Mouse (Mus musculus): ENCODE results near the gene Rimbp3. TPM values are rescaled to one million over a fixed set of nuclear protein-coding genes. Genes with fewer than 3 reads are reported as not detected.

Gene Rimbp3
- polyA plus RNA-seq, 1 experiment from 2014 or later, result 1.0 TPM

DNA sequence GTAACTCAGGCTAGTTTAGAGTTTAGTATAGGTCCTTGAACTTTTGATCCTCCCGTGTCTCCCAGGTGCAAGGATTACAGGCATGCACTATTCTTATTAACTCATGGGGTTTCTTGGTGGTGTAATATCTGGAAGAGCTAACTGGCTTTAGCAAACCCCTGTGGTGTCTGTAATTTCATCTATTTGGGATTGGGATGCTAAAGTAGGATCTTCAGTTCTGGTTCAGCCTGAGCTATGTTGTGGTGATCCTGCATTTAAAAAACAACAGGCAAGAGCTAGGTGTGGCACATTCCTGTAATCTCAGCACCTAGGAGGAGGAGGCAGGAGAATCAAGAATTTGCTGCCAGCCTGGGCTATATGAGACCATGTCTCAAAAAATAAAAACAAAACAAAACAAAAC lies 36.6 kb downstream of the Rimbp3 start:
- no peak overlapping the region for H3K4me2 ChIP-seq (replicated peaks; ENCODE audit: low read depth, low read length)
- no peak overlapping the region for H3K27ac ChIP-seq (ENCODE audit: low read depth, low read length)
- H3K36me3 ChIP-seq (ENCODE audit: control insufficient read depth, insufficient read depth, low read length), result no peaks in the 10 kb centered on the region
- 81% methylated on average over 1 of the region's 1 CpGs for WGBS
- no peaks in the 10 kb centered on the region for H3K9me3 ChIP-seq (ENCODE audit: control insufficient read depth, low read length)
- no peak overlapping the region for H3K9ac ChIP-seq (ENCODE audit: low read depth, low read length)
- no peaks in the 10 kb centered on the region for H3K27me3 ChIP-seq (ENCODE audit: control insufficient read depth, insufficient read depth, low read length)
- DNase-seq (ENCODE audit: low spot score), result no peak
- no peak overlapping the region for H3K4me3 ChIP-seq (ENCODE audit: low read depth, low read length)
- H3K4me1 ChIP-seq (replicated peaks; ENCODE audit: control insufficient read depth, insufficient read depth, low read length), result no peaks in the 10 kb centered on the region
- ATAC-seq (ENCODE audit: low FRiP score), result no peak

DNA sequence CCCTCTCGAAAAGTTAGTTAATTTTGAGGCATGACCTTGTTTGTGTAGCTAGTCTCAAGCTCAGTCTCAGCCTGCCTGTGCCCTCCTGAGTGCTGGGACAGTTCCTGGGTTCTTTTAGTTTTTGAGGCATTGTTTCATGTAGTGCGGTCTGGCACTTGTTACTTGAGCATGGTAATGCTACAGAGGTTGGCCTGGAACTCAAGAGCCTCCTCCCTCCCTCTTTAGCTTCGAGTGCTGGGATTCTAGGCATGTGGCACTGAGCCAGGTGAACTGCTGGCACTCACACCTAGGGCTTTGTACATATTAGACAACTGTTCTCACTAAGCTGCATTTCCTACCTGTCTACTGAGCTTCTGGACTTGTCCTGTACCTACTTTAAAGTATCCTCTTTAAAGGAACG lies 39.3 kb downstream of the Rimbp3 start:
- Histone ChIP-seq H3K4me2 (replicated peaks; ENCODE audit: low read depth, low read length) (no peak overlapping the region), H3K4me3 (ENCODE audit: low read depth, low read length) (no peak overlapping the region), H3K4me1 (replicated peaks; ENCODE audit: control insufficient read depth, insufficient read depth, low read length) (0 out of 2 replicates have a peak, but pooled peaks cover 3% of the 10 kb centered on the region), H3K27me3 (ENCODE audit: control insufficient read depth, insufficient read depth, low read length) (no peaks in the 10 kb centered on the region), H3K36me3 (ENCODE audit: control insufficient read depth, insufficient read depth, low read length) (no peaks in the 10 kb centered on the region), H3K9me3 (ENCODE audit: control insufficient read depth, low read length) (no peaks in the 10 kb centered on the region), H3K27ac (ENCODE audit: low read depth, low read length) (no peak overlapping the region), H3K9ac (ENCODE audit: low read depth, low read length) (no peak overlapping the region)
- no peak for ATAC-seq (ENCODE audit: low FRiP score)
- WGBS, result 89% methylated on average over 4 of the region's 4 CpGs
- no peak for DNase-seq (ENCODE audit: low spot score)

DNA sequence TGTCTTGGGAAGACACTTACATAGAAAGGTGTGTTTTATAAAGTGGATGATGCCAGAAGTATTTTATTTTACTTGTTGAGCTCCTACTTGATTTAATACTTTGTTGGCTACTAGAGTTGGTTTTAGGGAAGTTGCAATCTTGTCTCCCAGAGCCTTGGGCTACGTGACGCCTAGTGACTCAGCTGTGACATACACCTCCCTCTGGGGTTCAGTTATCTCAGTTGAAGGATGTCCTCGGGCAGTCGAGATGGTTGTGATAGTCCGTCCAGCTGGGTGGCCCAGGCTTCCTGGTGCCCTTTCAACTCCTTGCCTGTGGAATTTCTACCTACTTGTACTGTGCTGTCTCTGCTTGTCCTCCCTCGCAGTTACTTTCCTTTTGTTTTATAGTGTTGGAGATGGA lies 40.7 kb downstream of the Rimbp3 start:
- H3K4me2 ChIP-seq (replicated peaks; ENCODE audit: low read depth, low read length), result no peak overlapping the region
- peaks cover 10% of the 10 kb centered on the region for H3K4me1 ChIP-seq (replicated peaks; ENCODE audit: control insufficient read depth, insufficient read depth, low read length)
- H3K27ac ChIP-seq (ENCODE audit: low read depth, low read length), result no peak overlapping the region
- H3K9me3 ChIP-seq (ENCODE audit: control insufficient read depth, low read length), result no peaks in the 10 kb centered on the region
- no peaks in the 10 kb centered on the region for H3K36me3 ChIP-seq (ENCODE audit: control insufficient read depth, insufficient read depth, low read length)
- H3K4me3 ChIP-seq (ENCODE audit: low read depth, low read length), result no peak overlapping the region
- no peaks in the 10 kb centered on the region for H3K27me3 ChIP-seq (ENCODE audit: control insufficient read depth, insufficient read depth, low read length)
- ATAC-seq (ENCODE audit: low FRiP score) (no peak), DNase-seq (ENCODE audit: low spot score) (no peak)
- no peak overlapping the region for H3K9ac ChIP-seq (ENCODE audit: low read depth, low read length)
- 67% methylated on average over 6 of the region's 6 CpGs for WGBS

DNA sequence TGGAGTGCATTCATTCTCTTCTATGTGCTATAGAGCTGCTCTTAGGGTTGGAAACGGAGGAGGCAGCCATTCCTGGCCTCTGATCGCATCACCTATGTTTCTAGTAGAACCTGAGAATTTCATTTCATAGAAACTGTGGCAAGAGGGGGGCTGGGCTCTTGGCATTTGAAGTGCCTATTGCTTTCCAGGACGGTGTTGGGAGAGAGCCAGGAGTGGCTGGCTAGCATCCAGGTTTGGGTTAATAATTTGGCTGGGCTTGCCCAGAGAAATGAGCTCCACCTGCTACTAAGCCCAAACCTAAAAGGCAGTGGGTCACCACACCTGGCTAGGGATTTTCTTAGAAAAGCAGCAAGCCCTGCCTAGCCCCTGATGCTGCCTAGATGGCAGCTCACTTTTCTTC lies 43.1 kb downstream of the Rimbp3 start:
- H3K4me1 ChIP-seq (replicated peaks; ENCODE audit: control insufficient read depth, insufficient read depth, low read length), result peaks cover 11% of the 10 kb centered on the region
- no peak overlapping the region for H3K9ac ChIP-seq (ENCODE audit: low read depth, low read length)
- no peaks in the 10 kb centered on the region for H3K9me3 ChIP-seq (ENCODE audit: control insufficient read depth, low read length)
- H3K27ac ChIP-seq (ENCODE audit: low read depth, low read length), result no peak overlapping the region
- no peak overlapping the region for H3K4me2 ChIP-seq (replicated peaks; ENCODE audit: low read depth, low read length)
- no peaks in the 10 kb centered on the region for H3K27me3 ChIP-seq (ENCODE audit: control insufficient read depth, insufficient read depth, low read length)
- ATAC-seq (ENCODE audit: low FRiP score) (no peak), DNase-seq (ENCODE audit: low spot score) (no peak)
- H3K4me3 ChIP-seq (ENCODE audit: low read depth, low read length), result no peak overlapping the region
- H3K36me3 ChIP-seq (ENCODE audit: control insufficient read depth, insufficient read depth, low read length), result no peaks in the 10 kb centered on the region
- 91% methylated on average over 3 of the region's 3 CpGs for WGBS

DNA sequence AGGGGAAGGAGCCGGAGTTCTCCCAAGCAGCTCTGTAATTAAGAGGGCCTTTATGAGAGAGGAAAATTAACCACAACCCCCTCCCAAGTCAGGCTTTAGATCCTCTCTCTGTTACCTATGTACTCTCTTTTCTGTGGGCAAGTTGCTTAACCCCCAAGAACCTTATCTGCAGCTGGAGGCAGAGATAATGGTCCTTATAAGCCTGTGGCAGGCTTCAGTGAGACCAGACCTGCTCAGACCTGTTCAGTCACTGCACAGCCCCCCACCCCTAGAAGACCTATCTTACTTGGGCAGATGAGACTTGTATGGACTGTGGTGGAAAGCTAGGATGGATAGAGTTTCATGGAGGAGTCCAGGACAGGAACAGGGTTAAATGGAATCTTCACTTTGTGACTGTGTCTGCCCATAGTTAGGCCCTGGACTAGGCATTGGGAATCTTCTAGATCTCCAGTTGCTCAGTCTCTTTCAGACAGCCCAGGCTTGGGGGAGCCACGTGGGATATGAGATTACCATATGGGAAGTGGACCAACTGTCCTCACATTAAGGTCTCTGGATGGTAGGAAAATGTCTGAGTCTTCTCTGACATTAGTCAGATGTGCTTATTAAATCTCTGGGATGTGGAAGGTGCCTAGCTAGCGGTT lies 43.8 kb downstream of the Rimbp3 start:
- Histone ChIP-seq H3K4me1 (replicated peaks; ENCODE audit: control insufficient read depth, insufficient read depth, low read length) (peaks cover 11% of the 10 kb centered on the region), H3K9me3 (ENCODE audit: control insufficient read depth, low read length) (no peaks in the 10 kb centered on the region), H3K36me3 (ENCODE audit: control insufficient read depth, insufficient read depth, low read length) (no peaks in the 10 kb centered on the region), H3K27ac (ENCODE audit: low read depth, low read length) (no peak overlapping the region), H3K4me2 (replicated peaks; ENCODE audit: low read depth, low read length) (no peak overlapping the region), H3K4me3 (ENCODE audit: low read depth, low read length) (no peak overlapping the region), H3K27me3 (ENCODE audit: control insufficient read depth, insufficient read depth, low read length) (no peaks in the 10 kb centered on the region), H3K9ac (ENCODE audit: low read depth, low read length) (no peak overlapping the region)
- WGBS, result 82% methylated on average over 3 of the region's 3 CpGs
- DNase-seq (ENCODE audit: low spot score) (no peak), ATAC-seq (ENCODE audit: low FRiP score) (no peak)

DNA sequence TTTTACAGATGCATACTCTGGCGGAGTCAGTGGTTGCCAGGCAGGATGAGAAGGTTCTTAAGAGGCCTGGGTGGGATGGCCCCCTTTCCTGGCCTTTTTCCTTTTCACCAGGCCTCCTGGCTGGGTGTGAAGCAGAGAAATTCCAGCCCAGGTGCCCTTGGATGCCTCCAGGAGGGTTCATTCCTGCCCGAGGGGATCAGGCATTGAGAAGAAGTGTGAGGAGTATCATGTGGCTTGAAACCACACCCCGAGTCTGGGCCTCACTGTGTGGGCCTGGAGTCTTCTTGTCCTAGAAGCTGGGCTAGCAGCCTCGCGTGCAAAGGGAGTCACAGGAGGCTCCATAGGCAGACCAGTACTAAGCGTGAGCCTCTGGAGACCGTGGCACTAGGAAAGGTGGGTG lies 44.4 kb downstream of the Rimbp3 start:
- Histone ChIP-seq H3K36me3 (ENCODE audit: control insufficient read depth, insufficient read depth, low read length) (no peaks in the 10 kb centered on the region), H3K9ac (ENCODE audit: low read depth, low read length) (no peak overlapping the region), H3K4me2 (replicated peaks; ENCODE audit: low read depth, low read length) (no peak overlapping the region), H3K4me1 (replicated peaks; ENCODE audit: control insufficient read depth, insufficient read depth, low read length) (peaks cover 11% of the 10 kb centered on the region), H3K27ac (ENCODE audit: low read depth, low read length) (no peak overlapping the region), H3K9me3 (ENCODE audit: control insufficient read depth, low read length) (no peaks in the 10 kb centered on the region), H3K4me3 (ENCODE audit: low read depth, low read length) (no peak overlapping the region), H3K27me3 (ENCODE audit: control insufficient read depth, insufficient read depth, low read length) (no peaks in the 10 kb centered on the region)
- no peak for ATAC-seq (ENCODE audit: low FRiP score)
- 68% methylated on average over 7 of the region's 7 CpGs for WGBS
- no peak for DNase-seq (ENCODE audit: low spot score)

DNA sequence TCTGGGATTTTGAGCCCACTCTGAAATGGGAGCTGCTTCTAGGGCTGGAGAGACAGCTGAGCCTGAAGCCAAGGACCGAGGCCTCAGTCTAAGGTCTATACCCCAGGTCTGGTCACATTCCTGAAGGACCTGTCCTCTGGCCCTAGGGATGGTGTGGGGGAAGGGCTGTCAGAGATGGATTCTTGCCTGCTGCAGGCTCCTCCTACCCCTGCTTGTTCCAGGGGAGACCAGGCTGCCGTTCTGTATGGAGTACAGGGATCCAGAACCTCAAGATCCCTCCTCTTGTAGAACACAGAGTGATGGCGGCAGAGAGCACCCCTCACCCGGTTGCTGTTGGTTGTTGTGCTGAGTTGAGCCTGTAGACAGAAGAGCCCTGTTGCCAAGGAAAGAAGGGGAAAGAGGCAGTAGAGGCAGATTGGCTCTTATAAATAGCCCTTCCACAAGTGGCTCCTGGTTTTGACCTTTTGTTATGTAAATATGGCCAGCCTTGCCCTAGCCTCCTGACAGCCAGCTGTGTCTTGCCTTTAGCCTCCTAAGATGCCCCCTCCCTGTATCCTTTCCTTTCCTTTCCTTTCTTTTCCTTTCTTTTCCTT lies 45.7 kb downstream of the Rimbp3 start:
- no peak overlapping the region for H3K4me2 ChIP-seq (replicated peaks; ENCODE audit: low read depth, low read length)
- peak overlapping the region; percentile 17; the same call in 1 of the 2 replicates for H3K27ac ChIP-seq (ENCODE audit: low read depth, low read length)
- DNase-seq (ENCODE audit: low spot score), result peak; percentile 31
- no peaks in the 10 kb centered on the region for H3K27me3 ChIP-seq (ENCODE audit: control insufficient read depth, insufficient read depth, low read length)
- peak; percentile 47; the same call in 1 of the 2 replicates for ATAC-seq (ENCODE audit: low FRiP score)
- H3K4me3 ChIP-seq (ENCODE audit: low read depth, low read length), result no peak overlapping the region
- no peaks in the 10 kb centered on the region for H3K9me3 ChIP-seq (ENCODE audit: control insufficient read depth, low read length)
- H3K36me3 ChIP-seq (ENCODE audit: control insufficient read depth, insufficient read depth, low read length), result 0 out of 2 replicates have a peak, but pooled peaks cover 2% of the 10 kb centered on the region
- H3K4me1 ChIP-seq (replicated peaks; ENCODE audit: control insufficient read depth, insufficient read depth, low read length), result peaks cover 11% of the 10 kb centered on the region
- H3K9ac ChIP-seq (ENCODE audit: low read depth, low read length), result 0 out of 2 replicates have a peak overlapping the region, but pooled peaks have one; percentile 15
- 21% methylated on average over 4 of the region's 4 CpGs for WGBS

DNA sequence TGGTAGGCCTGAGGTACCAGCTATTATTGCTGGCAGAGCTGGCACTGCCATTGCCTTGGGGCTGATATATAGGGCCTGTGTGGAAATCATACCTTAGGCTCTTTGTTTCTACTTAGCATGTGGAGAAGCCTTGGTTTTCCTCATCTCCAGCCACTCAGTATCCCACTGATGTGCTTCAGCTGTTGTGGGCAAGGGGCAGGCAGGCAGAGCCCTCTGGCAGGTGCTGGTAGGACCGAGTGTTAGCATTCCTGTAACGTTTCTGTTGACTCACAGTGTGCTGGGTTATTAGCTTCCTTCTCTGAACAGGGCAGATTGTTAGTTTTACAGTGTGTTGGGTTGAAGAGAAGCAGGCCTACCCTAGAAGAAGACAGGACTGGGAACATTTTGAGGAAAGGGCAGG lies 46.9 kb downstream of the Rimbp3 start:
- Histone ChIP-seq H3K36me3 (ENCODE audit: control insufficient read depth, insufficient read depth, low read length) (0 out of 2 replicates have a peak, but pooled peaks cover 5% of the 10 kb centered on the region), H3K4me2 (replicated peaks; ENCODE audit: low read depth, low read length) (no peak overlapping the region), H3K4me3 (ENCODE audit: low read depth, low read length) (no peak overlapping the region), H3K27me3 (ENCODE audit: control insufficient read depth, insufficient read depth, low read length) (no peaks in the 10 kb centered on the region), H3K9ac (ENCODE audit: low read depth, low read length) (no peak overlapping the region), H3K4me1 (replicated peaks; ENCODE audit: control insufficient read depth, insufficient read depth, low read length) (peaks cover 11% of the 10 kb centered on the region), H3K9me3 (ENCODE audit: control insufficient read depth, low read length) (no peaks in the 10 kb centered on the region), H3K27ac (ENCODE audit: low read depth, low read length) (no peak overlapping the region)
- no peak for DNase-seq (ENCODE audit: low spot score)
- 76% methylated on average over 2 of the region's 2 CpGs for WGBS
- no peak for ATAC-seq (ENCODE audit: low FRiP score)

DNA sequence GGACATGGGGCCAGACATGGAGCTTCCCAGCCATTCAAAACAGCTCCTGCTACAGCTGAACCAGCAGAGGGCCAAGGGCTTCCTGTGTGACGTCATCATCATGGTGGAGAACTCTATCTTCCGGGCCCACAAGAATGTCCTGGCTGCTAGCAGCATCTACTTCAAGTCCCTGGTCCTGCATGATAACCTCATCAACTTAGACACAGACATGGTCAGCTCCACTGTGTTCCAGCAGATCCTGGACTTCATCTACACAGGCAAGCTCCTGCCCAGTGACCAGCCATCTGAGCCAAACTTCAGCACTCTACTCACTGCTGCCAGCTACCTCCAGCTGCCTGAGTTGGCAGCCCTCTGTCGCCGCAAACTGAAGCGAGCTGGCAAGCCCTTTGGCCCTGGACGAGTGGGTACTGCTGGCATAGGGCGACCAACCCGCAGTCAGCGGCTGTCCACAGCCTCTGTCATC lies 49.0 kb downstream of the Rimbp3 start:
- H3K9me3 ChIP-seq (ENCODE audit: control insufficient read depth, low read length), result no peaks in the 10 kb centered on the region
- H3K4me3 ChIP-seq (ENCODE audit: low read depth, low read length), result no peak overlapping the region
- H3K27me3 ChIP-seq (ENCODE audit: control insufficient read depth, insufficient read depth, low read length), result no peaks in the 10 kb centered on the region
- 95% methylated on average over 9 of the region's 9 CpGs for WGBS
- no peak overlapping the region for H3K9ac ChIP-seq (ENCODE audit: low read depth, low read length)
- H3K36me3 ChIP-seq (ENCODE audit: control insufficient read depth, insufficient read depth, low read length), result 0 out of 2 replicates have a peak, but pooled peaks cover 5% of the 10 kb centered on the region
- no peak overlapping the region for H3K4me2 ChIP-seq (replicated peaks; ENCODE audit: low read depth, low read length)
- DNase-seq (ENCODE audit: low spot score) (no peak), ATAC-seq (ENCODE audit: low FRiP score) (no peak)
- H3K4me1 ChIP-seq (replicated peaks; ENCODE audit: control insufficient read depth, insufficient read depth, low read length), result peaks cover 11% of the 10 kb centered on the region
- no peak overlapping the region for H3K27ac ChIP-seq (ENCODE audit: low read depth, low read length)
